Mouse (Mus musculus): ENCODE results near the gene Slc26a10. TPM values are rescaled to one million over a fixed set of nuclear protein-coding genes. Genes with fewer than 3 reads are reported as not detected.

Gene Slc26a10
- polyA plus RNA-seq, 1 experiment from 2014 or later: 1.1 TPM

DNA sequence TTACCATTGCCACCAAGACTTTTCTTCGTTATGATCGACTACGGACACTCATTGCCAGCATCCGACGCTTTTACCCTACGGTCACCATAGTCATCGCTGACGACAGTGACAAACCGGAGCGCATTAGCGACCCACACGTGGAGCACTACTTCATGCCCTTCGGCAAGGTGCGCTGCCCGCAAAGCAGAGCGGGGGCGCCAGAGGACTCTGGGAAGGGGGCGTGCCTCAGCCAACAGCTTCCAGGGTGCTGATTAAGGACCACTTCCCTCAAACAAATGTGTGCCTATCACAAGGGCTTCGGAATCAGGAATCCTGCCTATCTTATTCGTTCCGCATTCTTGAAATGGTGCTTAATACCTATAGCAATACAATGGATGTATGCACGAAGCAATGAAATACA is 10.4 kb downstream of the Slc26a10 start:
- Histone ChIP-seq H3K4me3 (ENCODE audit: low read depth, low read length) (peak overlapping the region; percentile 30; the same call in 1 of the 2 replicates), H3K4me1 (ENCODE audit: control insufficient read depth, insufficient read depth, low read length) (no peaks in the 10 kb centered on the region; the same call in 1 of the 2 replicates), H3K9me3 (replicated peaks; ENCODE audit: control insufficient read depth, low read length) (no peaks in the 10 kb centered on the region), H3K36me3 (replicated peaks; ENCODE audit: control insufficient read depth, insufficient read depth, low read depth, low read length) (no peaks in the 10 kb centered on the region), H3K27ac (replicated peaks; ENCODE audit: low read depth, low read length) (no peak overlapping the region), H3K4me2 (ENCODE audit: low read depth, low read length) (peak overlapping the region; percentile 52), H3K9ac (replicated peaks; ENCODE audit: low read length) (no peak overlapping the region), H3K27me3 (ENCODE audit: control insufficient read depth, insufficient read depth, low read length) (peaks cover 48% of the 10 kb centered on the region)
- ATAC-seq (replicated peaks; ENCODE audit: insufficient number of reproducible peaks, low FRiP score, low TSS enrichment, low read depth) (no peak), DNase-seq (ENCODE audit: low spot score) (peak; percentile 68)
- under 1% methylated on average over 22 of the region's 22 CpGs for WGBS

GRCm38 (mm10) chr10:127167614-127168192 is 12.7 kb downstream of the Slc26a10 start:
- no peak overlapping the region for H3K4me2 ChIP-seq (ENCODE audit: low read depth, low read length)
- no peak for DNase-seq (ENCODE audit: low spot score)
- WGBS: 23% methylated on average over 10 of the region's 10 CpGs

GRCm38 (mm10) chr10:127166771-127167613 is 13.5 kb downstream of the Slc26a10 start:
- H3K4me3 ChIP-seq (ENCODE audit: low read depth, low read length): 0 out of 2 replicates have a peak overlapping the region, but pooled peaks have one; percentile 55
- peaks cover 49% of the 10 kb centered on the region for H3K27me3 ChIP-seq (ENCODE audit: control insufficient read depth, insufficient read depth, low read length)
- no peak overlapping the region for H3K27ac ChIP-seq (replicated peaks; ENCODE audit: low read depth, low read length)
- H3K9me3 ChIP-seq (replicated peaks; ENCODE audit: control insufficient read depth, low read length): no peaks in the 10 kb centered on the region
- no peak overlapping the region for H3K9ac ChIP-seq (replicated peaks; ENCODE audit: low read length)
- ATAC-seq (replicated peaks; ENCODE audit: insufficient number of reproducible peaks, low FRiP score, low TSS enrichment, low read depth): no peak
- H3K36me3 ChIP-seq (replicated peaks; ENCODE audit: control insufficient read depth, insufficient read depth, low read depth, low read length): no peaks in the 10 kb centered on the region
- DNase-seq (ENCODE audit: low spot score): no peak
- H3K4me1 ChIP-seq (ENCODE audit: control insufficient read depth, insufficient read depth, low read length): no peaks in the 10 kb centered on the region; the same call in 1 of the 2 replicates
- peak overlapping the region; percentile 100; the same call in 1 of the 2 replicates for H3K4me2 ChIP-seq (ENCODE audit: low read depth, low read length)
- 19% methylated on average over 15 of the region's 15 CpGs for WGBS

More at GRCm38 (mm10) chr10:127167614-127168192, 12.7 kb downstream of the Slc26a10 start:
- Histone ChIP-seq H3K36me3 (replicated peaks; ENCODE audit: control insufficient read depth, insufficient read depth, low read depth, low read length) (no peaks in the 10 kb centered on the region), H3K9ac (replicated peaks; ENCODE audit: low read length) (no peak overlapping the region), H3K4me1 (ENCODE audit: control insufficient read depth, insufficient read depth, low read length) (no peaks in the 10 kb centered on the region; the same call in 1 of the 2 replicates), H3K9me3 (replicated peaks; ENCODE audit: control insufficient read depth, low read length) (no peaks in the 10 kb centered on the region), H3K4me3 (ENCODE audit: low read depth, low read length) (no peak overlapping the region), H3K27me3 (ENCODE audit: control insufficient read depth, insufficient read depth, low read length) (peaks cover 49% of the 10 kb centered on the region), H3K27ac (replicated peaks; ENCODE audit: low read depth, low read length) (no peak overlapping the region)
- no peak for ATAC-seq (replicated peaks; ENCODE audit: insufficient number of reproducible peaks, low FRiP score, low TSS enrichment, low read depth)

DNA sequence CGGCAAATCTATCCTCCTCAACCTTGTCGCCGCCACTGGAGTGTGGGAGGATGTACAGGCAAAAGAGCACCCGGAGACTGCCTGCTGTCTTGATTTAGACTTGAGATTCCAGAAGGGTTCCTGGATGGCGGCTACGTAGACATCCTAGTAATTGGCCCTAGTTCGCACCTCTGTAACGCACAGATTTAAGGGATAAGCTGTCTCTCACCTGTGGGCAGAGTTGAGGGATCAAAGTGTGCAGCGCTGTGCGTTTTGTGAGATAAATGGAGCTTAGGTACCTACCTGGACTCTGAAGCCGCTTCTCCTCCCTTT is 14.1 kb downstream of the Slc26a10 start:
- no peaks in the 10 kb centered on the region; the same call in 1 of the 2 replicates for H3K4me1 ChIP-seq (ENCODE audit: control insufficient read depth, insufficient read depth, low read length)
- H3K9me3 ChIP-seq (replicated peaks; ENCODE audit: control insufficient read depth, low read length): no peaks in the 10 kb centered on the region
- peak overlapping the region; percentile 100 for H3K4me2 ChIP-seq (ENCODE audit: low read depth, low read length)
- under 1% methylated on average over 11 of the region's 11 CpGs for WGBS
- peaks cover 47% of the 10 kb centered on the region for H3K27me3 ChIP-seq (ENCODE audit: control insufficient read depth, insufficient read depth, low read length)
- H3K4me3 ChIP-seq (ENCODE audit: low read depth, low read length): peak overlapping the region; percentile 55
- ATAC-seq (replicated peaks; ENCODE audit: insufficient number of reproducible peaks, low FRiP score, low TSS enrichment, low read depth): no peak
- H3K27ac ChIP-seq (replicated peaks; ENCODE audit: low read depth, low read length): no peak overlapping the region
- peak overlapping the region; percentile 72; the same call in 1 of the 2 replicates for H3K9ac ChIP-seq (replicated peaks; ENCODE audit: low read length)
- H3K36me3 ChIP-seq (replicated peaks; ENCODE audit: control insufficient read depth, insufficient read depth, low read depth, low read length): no peaks in the 10 kb centered on the region
- no peak for DNase-seq (ENCODE audit: low spot score)

- H3K27ac ChIP-seq (replicated peaks; ENCODE audit: low read depth, low read length): no peak overlapping the region
- no peaks in the 10 kb centered on the region for H3K9me3 ChIP-seq (replicated peaks; ENCODE audit: control insufficient read depth, low read length)
- peaks cover 47% of the 10 kb centered on the region for H3K27me3 ChIP-seq (ENCODE audit: control insufficient read depth, insufficient read depth, low read length)
- peak overlapping the region; percentile 72 for H3K9ac ChIP-seq (replicated peaks; ENCODE audit: low read length)
- WGBS: under 1% methylated on average over 56 of the region's 56 CpGs
- peak overlapping the region; percentile 55 for H3K4me3 ChIP-seq (ENCODE audit: low read depth, low read length)
- H3K4me2 ChIP-seq (ENCODE audit: low read depth, low read length): peak overlapping the region; percentile 100
- no peaks in the 10 kb centered on the region; the same call in 1 of the 2 replicates for H3K4me1 ChIP-seq (ENCODE audit: control insufficient read depth, insufficient read depth, low read length)
- DNase-seq (ENCODE audit: low spot score) (peak; percentile 48), ATAC-seq (replicated peaks; ENCODE audit: insufficient number of reproducible peaks, low FRiP score, low TSS enrichment, low read depth) (peak; percentile 39)
- H3K36me3 ChIP-seq (replicated peaks; ENCODE audit: control insufficient read depth, insufficient read depth, low read depth, low read length): no peaks in the 10 kb centered on the region
Observed at GRCm38 (mm10) chr10:127165654-127166403, 14.6 kb downstream of the Slc26a10 start.

DNA sequence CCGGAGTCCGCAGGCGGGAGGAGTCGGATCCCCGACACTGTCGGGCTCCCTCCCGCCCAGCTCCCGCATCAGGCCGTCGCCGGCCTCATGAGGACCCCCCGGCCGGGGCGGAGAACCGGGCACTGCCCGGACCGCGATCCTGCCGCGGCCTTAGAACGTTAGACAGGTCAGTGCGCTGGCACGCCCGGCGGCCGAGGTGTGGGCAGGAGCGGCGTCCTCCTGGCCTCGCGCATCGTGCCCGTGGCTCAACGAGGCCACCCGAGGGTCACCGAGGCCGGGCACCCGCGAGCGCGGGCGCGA is 15.1 kb downstream of the Slc26a10 start:
- ATAC-seq (replicated peaks; ENCODE audit: insufficient number of reproducible peaks, low FRiP score, low TSS enrichment, low read depth) (peak; percentile 46), DNase-seq (ENCODE audit: low spot score) (no peak)
- under 1% methylated on average over 40 of the region's 42 CpGs for WGBS
- H3K9ac ChIP-seq (replicated peaks; ENCODE audit: low read length): peak overlapping the region; percentile 72
- H3K27ac ChIP-seq (replicated peaks; ENCODE audit: low read depth, low read length): no peak overlapping the region
- H3K9me3 ChIP-seq (replicated peaks; ENCODE audit: control insufficient read depth, low read length): no peaks in the 10 kb centered on the region
- H3K4me1 ChIP-seq (ENCODE audit: control insufficient read depth, insufficient read depth, low read length): no peaks in the 10 kb centered on the region; the same call in 1 of the 2 replicates
- peak overlapping the region; percentile 55 for H3K4me3 ChIP-seq (ENCODE audit: low read depth, low read length)
- peak overlapping the region; percentile 100 for H3K4me2 ChIP-seq (ENCODE audit: low read depth, low read length)
- H3K27me3 ChIP-seq (ENCODE audit: control insufficient read depth, insufficient read depth, low read length): peaks cover 45% of the 10 kb centered on the region
- H3K36me3 ChIP-seq (replicated peaks; ENCODE audit: control insufficient read depth, insufficient read depth, low read depth, low read length): no peaks in the 10 kb centered on the region

- H3K4me2 ChIP-seq (ENCODE audit: low read depth, low read length): peak within 1 kb of the TSS; percentile 100
- peak within 1 kb of the TSS; percentile 72 for H3K9ac ChIP-seq (replicated peaks; ENCODE audit: low read length)
- peak within 1 kb of the TSS; percentile 55 for H3K4me3 ChIP-seq (ENCODE audit: low read depth, low read length)
- ATAC-seq (replicated peaks; ENCODE audit: insufficient number of reproducible peaks, low FRiP score, low TSS enrichment, low read depth) (peak; percentile 87), DNase-seq (ENCODE audit: low spot score) (peak; percentile 90)
- no peaks in the 10 kb centered on the region for H3K36me3 ChIP-seq (replicated peaks; ENCODE audit: control insufficient read depth, insufficient read depth, low read depth, low read length)
- H3K4me1 ChIP-seq (ENCODE audit: control insufficient read depth, insufficient read depth, low read length): no peaks in the 10 kb centered on the region; the same call in 1 of the 2 replicates
- H3K27me3 ChIP-seq (ENCODE audit: control insufficient read depth, insufficient read depth, low read length): peaks cover 40% of the 10 kb centered on the region
- H3K27ac ChIP-seq (replicated peaks; ENCODE audit: low read depth, low read length): no peak within 1 kb of the TSS
- 2% methylated on average over 52 of the region's 52 CpGs for WGBS
- H3K9me3 ChIP-seq (replicated peaks; ENCODE audit: control insufficient read depth, low read length): no peaks in the 10 kb centered on the region
Observed at GRCm38 (mm10) chr10:127164631-127165353, 15.7 kb downstream of the Slc26a10 start, which contains the start of gene B4galnt1. Gene B4galnt1, plus strand, starts transcription at chr10:127165225.

Data from embryonic facial prominence, embryonic 11.5 days (tissue).